Mouse (Mus musculus) WW6 (cell line): ENCODE measurements at regions not wholly inside any gene's neighbourhood (a gene's known extent, or its start where the extent isn't known, plus 50 kb on each side); places are given as distances from the start of the nearest gene placed in this dataset.

Source experiments
- DNase-seq: peaks from one replicate; pipeline ENCODE4 v3.0.0-alpha.2; 2013; ENCODE audit warnings: low read depth, low spot score

DNA sequence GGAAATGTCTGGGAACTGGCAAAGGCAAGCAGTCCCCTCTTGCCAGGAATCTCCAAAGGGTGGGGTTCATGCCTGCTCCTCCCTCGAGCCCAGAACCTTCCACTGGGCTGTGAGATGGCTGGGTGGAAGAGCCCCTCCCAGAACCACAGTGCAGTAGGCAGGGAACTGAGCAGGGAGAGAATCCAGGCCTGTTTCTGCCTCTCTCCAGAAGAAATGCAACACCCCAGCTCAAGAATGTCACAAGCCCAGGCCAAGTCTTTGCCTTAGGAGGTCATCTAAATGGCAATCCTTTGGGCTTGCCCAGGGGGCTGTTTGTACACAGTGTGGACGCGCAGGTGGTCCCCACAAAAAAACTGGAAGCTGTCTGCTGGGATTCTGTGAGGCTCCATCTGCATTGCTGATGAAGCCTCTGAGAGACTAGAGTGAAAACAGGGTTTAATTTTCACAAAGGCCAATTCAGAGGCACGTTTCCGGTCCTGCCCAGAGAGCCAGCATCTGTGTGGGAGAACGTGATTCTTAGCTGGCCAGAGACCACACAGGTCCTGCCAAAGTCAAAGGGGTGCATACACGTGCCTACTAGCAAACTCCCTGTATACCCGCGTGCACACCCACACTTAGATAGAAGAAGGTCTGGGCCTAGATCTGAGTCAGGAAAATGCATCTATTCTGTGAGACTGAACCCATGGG, 129.0 kb downstream of the Hmg20a start:
- no peak for DNase-seq

DNA sequence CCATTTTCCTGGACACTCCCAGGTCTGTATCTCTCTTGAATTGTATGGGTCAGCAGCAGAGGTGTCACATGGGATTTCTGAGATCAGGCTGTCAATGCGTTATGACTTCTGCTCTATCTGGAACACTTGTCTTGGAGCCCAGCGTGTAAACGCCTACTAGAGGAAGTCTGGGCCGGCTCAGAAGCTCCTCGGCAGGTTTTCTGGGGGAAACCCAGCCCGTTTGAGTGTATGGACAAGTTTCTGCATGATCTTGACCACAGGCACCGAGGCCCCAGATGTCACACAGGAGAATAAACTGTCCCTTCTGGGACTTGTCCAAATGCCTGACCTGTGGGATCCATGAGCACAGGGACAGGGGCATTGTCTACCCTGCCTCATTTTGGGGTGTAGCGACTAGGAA, 131.4 kb downstream of the Hmg20a start:
- no peak for DNase-seq

DNA sequence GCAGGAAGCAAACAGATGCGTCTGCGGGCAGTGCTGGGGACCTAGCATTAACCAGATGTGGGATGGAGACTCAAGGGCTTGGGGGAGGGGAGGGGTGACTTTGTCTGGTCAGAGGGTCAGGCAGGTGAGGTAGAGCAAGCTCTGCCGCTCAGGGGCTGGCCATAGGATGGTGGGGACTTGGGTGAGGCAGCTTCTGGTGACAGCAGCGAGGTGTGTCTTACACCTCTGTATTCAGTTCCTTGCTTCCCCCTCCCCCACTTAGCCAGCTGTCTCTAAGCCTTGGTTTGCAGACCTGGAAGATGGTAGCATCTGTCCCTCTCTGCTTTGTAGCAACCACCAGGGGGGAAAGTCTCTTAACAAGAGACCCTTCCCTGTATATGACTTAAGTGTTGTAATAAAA, 131.8 kb downstream of the Hmg20a start:
- no peak for DNase-seq

DNA sequence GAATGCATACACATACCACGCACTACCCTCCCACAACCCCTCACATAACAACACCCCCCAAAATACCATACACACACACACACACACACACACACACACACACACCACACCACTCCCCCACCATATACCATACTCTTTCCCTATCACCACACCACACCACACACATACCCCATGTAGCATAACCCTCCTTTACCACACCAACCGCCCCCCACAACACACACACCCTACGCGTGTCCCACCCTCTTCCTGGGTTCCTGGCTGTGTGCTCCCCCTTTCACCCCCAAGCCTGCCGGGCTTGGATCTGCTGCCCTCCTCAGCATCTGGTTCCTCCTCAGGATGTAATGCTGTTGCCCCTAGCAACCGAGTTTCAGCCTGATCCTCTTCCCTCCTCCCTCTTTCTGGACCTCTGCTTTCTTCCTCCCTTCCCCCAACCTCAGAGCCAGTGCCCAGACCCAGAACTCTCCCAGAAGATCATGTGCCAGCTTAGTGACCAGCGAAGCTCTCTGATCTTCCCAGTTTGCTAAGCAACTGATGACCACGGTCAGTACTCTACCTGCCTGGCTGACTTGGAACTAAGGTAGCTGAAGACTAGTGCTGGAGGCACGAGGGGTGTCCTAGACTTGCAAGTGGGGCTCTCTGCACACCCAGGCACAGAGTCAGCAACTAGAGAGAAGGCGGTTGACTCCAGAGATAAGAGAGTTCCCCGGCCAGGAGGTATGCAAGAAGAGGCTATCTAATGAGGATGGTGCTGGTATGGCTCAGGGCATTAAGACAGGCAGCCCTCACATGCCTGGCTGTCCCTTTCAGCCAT, 133.2 kb downstream of the Hmg20a start:
- no peak for DNase-seq

DNA sequence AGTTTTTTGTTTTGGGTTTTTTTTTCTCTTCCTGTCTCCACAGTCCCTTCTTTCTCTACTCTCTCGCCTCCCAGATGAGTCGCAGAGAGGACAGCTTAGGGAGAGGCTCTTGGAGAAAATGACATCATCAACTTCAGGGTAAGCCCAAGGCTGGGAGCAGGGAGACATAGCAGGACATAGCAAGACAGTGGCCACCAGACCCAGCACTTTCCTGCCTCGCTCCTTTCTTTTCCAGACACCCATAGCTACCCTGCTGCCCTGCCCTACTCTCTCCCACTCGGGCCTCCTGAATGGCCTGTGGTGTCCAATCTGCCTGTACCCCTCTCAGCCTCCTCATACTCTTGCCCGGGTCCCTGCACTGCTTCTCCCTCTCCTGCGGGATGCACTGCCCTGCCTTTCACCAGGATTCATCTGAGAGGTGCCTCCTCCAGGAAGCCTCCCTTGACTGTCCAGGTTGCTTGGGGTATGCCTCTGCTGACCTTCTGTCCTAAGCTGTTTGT, 133.8 kb downstream of the Hmg20a start:
- no peak for DNase-seq

DNA sequence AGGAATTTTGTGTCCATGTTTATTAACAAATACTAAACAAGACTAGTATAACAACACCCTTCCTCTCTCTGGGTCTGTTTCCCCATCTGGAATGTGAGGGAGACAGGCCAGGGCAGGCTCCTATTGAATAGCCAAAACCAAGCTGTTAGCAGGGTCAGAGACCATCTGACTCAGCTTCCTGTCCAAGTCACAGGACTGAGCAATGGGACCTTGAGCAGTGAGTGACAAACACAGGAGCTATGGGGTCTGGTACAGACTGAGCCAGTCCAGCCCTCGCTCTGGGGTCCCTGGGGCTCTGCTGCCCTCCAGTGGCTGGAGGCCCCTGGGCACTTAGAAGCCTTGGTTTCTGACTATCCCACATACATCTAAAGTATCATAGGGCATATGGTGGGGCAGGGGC, 134.4 kb downstream of the Hmg20a start:
- DNase-seq, result peak; percentile 42

DNA sequence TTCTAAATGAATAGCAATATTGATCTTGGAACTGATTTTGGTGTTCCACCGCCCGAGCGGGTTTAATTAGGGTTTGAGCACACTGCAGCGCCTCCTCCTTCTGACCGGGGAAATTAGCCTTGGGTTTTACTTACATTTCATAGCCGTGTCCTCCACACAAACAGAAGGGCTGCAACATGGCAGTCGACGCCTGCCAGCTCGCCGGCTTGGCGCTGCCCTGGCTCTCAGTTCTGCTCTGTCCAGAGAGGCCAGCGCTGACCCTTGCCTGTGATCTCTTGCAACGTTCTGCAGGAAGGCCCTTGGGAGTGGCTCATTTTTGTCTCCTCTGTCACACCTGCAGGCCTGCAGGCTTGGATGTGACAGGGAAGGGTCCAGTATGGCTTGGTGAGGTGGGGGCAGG, 135.2 kb downstream of the Hmg20a start:
- DNase-seq, result no peak

DNA sequence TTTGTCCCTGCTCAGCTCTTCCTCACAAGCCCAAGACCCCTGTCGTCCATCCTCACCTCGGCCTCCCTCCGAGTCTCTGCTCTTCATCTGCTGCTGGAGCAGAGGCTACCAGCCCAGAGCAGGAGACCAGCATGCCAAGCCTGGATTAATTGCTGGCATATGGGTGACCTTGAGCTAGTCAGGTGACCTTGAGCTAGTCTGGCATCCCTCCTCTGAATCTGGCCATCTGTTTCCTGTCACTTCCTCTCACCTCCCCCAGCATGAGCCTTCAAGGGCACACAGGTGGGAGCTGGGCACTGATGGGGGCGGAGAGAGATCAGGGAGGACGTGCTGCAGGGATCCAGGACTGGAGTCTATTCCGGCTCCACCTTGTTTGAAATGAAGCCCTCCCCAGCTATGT, 135.7 kb downstream of the Hmg20a start:
- DNase-seq, result no peak

DNA sequence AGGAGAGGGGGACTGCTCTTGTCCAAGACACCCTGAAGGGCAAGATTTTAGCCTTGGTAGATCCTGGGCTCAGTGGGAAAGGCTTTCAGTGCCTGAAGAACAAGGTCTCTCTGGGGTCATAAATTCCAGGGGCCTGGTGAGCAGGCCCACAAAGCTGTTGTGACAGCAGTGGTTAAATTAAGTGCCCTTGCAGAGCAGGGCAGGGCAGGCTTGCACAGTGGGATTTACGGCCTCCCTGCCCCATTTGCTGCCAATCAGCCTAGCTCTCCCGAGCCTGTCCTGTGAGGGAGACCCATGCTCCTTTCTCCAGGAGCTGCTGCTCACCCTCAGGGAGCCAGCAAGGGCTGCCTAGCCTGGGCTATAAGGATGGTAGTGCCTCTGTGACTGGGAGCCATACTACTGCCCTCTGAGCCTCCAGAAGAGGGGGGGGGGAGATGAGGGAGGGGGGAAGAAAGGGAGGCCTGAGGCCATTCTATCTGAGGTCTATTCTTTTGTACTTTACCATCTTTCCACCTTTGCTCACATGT, 141.3 kb downstream of the Hmg20a start:
- no peak for DNase-seq

DNA sequence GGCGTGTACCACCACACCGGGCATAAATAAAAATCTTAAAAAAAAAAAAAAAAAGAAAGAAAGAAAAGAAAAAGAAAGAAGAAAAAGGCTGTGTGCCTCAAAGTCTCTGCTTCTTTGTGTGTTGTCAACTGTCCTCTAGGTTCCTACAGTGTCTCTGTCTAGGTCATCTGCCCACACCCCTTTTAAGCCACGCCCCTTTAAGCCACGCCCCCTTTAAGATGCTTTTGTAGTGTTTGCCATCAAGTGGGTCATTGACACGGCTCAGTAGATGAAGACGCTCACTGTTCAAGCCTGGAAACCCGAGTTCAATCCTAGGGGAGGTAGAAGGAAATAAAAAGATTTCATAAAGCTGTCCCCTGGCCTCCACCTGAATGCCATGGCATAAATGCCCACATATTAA, 144.0 kb downstream of the Hmg20a start:
- peak; percentile 9 for DNase-seq

DNA sequence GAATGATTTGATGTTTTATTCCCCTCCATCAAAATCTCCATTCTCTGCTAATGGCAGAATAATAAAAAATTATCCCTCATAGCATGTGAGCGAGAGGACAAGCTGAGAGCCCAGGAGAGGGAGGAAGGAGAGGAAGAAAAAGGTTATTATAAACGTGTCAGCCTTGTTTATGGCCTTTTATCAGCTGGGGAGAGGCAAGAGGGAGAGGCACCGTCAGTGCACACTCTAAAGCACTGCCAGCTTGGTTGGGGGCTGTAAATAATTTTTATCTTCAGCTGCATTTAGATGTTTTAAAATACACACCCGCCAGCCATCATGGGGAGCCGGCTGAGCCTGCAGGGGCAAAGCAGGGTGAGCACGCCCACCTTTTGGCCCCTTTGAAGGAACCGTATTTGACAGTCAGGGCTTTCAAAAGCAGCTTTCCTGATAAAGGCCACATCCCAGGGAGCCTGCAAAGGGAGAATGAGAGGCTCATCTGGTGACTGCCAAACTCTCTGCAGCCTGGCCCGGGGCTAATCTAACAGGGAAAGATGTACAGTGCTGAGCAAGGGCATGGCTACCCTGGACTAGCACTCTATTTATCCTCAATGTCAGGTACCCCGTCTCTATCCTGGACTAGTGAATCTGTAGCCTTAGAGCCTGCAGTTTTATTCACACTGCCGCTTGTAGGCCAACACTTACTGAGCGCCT, 145.8 kb downstream of the Hmg20a start:
- DNase-seq, result no peak
